Mouse (Mus musculus): ENCODE measurements around the gene Stfa2.

DNA sequence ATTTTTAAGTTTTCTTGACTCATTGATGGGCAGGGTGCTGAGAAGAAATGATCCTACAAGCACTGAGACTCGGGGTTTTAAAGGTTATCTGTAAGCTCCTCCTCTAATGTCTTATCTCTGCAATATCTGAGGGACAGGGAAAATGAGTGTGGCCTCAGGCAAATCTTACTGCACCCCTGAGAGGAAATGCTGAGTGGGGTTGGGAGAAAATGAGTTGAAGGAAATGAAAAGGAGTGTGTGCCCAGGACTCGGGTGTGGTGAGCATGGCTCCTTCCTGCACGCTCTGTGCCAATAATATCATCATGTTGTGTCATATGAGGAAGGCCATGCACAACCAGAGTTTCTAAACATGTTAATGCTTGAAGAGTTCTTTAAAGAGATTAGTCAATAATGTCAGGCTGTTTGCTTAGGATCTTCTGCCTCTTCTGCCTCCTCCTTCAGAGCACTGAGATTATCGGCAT lies 47.1 kb upstream of the Stfa2 start, which contains the start of gene Stfa3:
- no peak for TF ChIP-seq CTCF (IDR thresholded peaks at IDR 0.05; ENCODE audit: control insufficient read depth, insufficient read depth, insufficient read length)
- no peak for TF ChIP-seq FOSL1 (IDR thresholded peaks at IDR 0.05; ENCODE audit: insufficient read depth, low read length, poor library complexity, severe bottlenecking)
- TF ChIP-seq MAX (IDR thresholded peaks at IDR 0.05), result no peak
- no peak for TF ChIP-seq USF1 (IDR thresholded peaks at IDR 0.05; ENCODE audit: low read depth)
- TF ChIP-seq MYOD1 (IDR thresholded peaks at IDR 0.05; ENCODE audit: control insufficient read depth, insufficient read length, low read depth), result no peak
- no peak for TF ChIP-seq MYOG (IDR thresholded peaks at IDR 0.05; ENCODE audit: control insufficient read depth, extremely low read depth, insufficient read length)
- no peak for TF ChIP-seq CEBPB (IDR thresholded peaks at IDR 0.05; ENCODE audit: low read depth)

Data from C2C12 (cell line).